Mouse (Mus musculus) heart, adult 9 months (tissue): ENCODE results near the gene Filip1l.

Experiments used
- DNase-seq, 2 experiments: peaks; one replicate each; pipeline ENCODE4 v3.0.0; 2022; ENCODE audit warnings: low spot score in 2 of 2

Gene Filip1l

GRCm38 (mm10) chr16:57353166-57353721 lies 351 bp downstream of the Filip1l start:
- no peak for DNase-seq

DNA sequence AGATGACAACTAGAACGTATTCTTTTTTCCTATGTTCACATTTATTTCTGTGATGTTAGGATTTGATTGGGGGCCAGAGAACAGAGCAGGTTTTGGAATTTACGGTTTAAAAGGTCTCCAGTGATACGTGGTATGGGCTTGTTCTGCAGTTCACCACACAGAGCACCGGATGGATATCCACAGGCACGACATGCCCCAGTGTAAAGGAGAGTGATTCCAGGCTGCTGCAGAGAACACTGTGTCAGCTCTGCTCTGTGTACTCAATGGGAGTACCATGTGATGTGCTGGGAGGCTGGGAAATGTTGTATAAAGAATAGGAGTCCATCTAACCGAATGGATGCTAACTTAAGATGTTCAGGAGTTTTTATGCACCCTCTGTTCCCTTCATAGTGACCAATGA lies 1.0 kb downstream of the Filip1l start:
- no peak for DNase-seq

- no peak for DNase-seq
These were observed 3.6 kb downstream of the Filip1l start for GRCm38 (mm10) chr16:57356454-57356853.

GRCm38 (mm10) chr16:57357011-57357410 lies 4.1 kb downstream of the Filip1l start:
- DNase-seq = peak in 1 of 2 experiments; percentile 57

DNA sequence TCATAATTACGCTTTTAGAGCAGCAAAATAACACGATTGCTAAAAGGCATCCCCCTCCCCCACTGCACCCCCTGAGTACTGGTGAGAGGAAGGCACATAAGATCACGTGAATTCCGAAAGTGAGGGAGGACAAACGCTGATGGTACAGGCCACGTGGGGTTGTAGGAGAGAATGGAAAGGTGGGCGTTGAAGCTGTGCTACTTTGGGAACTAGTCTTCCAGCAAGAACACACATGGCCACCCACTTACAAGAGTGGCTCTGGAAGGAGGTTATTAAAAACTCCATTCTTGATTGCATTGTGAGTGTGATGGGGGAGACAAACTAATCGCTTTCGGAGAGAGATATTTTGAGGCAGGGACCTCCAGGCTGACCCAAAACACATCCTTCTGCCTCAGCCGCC lies 6.4 kb downstream of the Filip1l start:
- no peak for DNase-seq

DNA sequence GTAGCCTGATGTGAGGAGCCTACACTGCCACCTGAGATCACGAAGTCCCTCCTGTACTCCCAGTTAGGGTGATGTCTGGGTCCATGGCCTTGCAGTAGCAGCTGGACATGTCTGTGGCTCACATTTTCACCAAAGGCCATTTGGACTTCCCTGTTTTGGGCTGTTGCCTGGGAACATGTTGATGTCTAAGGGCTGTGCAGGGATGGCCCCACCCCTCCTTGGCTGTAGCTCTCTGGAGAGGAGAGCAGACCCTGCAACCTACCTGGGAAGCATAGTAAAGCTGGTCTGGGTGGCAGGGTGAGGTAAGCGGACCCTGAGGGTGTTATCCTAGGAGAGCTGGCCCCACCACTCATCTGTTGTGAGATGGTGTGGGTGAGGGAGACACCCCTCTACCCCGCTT lies 7.9 kb downstream of the Filip1l start:
- no peak for DNase-seq

DNA sequence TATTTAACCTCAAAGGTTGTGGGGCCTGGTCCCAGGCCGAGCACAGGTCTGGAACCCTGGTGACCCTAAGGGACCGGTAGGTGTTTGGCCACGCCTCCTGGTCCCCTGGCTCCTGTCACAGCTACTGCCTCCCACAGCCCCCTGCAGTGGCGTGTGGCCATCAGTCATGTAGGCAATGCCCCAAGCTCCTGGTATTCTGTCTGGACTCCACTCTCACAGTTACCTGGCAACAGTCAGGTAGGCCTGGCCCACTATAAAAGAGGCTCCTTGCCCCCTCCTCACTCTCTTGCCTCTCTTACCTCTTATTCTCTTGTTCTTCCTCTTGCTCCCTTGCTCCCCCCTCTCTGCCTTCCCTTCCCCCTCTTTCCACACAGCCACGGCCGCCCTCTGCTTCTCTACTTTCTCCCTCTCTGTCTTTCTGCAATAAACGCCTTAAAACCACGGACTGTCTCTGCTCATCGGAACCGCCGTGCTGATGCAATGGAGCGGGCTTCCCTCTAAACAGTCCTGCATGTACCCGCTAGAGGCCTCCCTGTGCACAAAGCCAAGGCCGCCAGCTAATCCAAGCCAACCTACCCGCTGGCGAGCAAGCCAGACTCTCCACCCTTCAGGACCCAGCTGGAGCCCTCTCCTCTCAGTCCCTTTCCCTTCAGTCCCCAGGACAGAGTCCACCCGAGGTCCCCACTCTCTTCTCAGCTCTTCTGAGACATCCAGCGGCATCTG lies 9.9 kb downstream of the Filip1l start:
- peak; percentile 58 to 60 for DNase-seq

- no peak for DNase-seq
These were observed 11.6 kb downstream of the Filip1l start for GRCm38 (mm10) chr16:57364498-57364897.

DNA sequence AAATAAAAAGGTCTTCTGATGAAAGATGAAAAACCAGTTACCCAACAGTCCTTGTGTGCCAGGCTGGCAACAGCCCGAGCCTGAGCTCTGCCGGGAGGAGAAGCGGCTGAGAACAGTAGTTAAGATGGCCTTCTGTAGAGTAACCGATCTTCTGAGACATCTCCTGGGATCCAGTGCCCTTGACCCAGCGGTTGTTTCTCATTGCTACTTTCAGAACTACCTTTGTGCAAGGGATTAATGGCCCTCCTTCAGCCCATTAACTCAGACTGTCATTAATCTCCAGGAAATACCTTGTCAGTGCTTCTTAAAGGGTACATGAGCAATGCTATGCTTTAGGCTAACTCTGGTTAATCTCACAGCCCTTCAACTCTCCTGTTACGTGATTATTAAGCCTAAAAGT lies 13.2 kb downstream of the Filip1l start:
- DNase-seq = no peak

DNA sequence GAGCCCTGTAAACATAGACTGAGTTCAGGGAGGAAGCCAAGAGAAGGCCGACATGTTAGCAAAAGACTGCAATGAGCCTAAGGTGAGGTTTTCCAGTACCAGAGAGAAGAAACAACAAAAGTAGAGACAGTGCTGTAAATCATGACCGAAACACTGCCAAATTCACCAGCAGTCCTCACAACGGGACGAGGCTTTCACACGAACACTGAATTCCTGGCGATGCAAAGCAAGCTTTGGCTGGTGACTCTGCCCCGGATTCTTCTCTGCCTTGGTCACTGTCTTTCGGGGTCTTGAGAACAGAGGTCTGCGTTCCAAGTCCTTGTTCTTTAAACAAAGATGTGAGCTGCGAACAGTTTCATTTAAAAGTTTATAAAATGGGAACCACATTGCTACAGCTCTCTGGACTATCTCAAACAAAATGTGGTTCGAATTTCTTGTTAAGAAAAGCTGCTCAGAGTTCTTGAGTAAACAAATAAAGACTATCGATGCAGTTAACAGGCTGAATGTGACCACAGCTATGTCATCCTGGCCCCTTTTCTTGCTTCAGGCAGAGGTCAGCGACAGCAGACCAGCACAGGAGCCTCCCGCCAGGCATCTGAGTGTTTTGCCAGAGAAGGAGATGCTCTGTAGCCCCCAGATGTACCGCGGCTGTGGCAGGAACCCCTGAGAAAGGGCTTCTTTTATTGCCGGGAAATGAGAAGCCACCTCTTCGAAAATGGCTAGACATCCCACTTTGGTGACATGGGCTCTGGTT lies 14.2 kb downstream of the Filip1l start:
- DNase-seq = no peak

DNA sequence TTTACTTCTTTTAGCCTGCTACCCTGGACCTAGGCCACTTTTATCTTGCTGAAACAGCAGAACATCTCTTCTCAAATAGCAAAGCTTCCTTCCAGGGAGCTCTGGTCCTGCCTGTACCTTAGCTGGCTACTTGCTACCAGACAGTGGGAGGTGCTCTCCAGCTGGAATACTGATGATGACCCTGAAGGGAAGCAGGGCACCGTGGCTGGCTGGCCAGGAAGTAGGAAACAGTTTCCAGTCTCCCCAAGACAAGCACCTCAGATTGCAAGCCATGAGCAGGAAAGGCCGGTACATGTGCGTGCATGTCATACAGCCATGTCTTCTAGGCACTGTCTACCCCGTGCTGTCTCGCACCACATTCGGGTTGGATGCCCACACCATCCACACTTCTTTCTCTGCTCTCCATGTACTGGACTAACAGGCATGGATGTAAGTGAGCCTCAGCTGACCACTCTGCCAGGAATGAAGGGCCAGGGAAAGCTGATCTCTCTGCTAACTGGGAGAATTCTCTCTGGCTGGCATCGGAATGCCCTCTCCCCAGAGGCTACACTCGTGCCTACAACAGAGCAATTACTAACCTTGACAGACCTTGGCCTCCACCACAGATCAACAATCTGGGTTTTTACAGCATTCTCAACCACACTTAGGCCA lies 17.1 kb downstream of the Filip1l start:
- DNase-seq = no peak

- no peak for DNase-seq
These were observed 19.3 kb downstream of the Filip1l start for GRCm38 (mm10) chr16:57372156-57372555.

- DNase-seq = no peak
These were observed 22.4 kb downstream of the Filip1l start for GRCm38 (mm10) chr16:57375248-57375837.

DNA sequence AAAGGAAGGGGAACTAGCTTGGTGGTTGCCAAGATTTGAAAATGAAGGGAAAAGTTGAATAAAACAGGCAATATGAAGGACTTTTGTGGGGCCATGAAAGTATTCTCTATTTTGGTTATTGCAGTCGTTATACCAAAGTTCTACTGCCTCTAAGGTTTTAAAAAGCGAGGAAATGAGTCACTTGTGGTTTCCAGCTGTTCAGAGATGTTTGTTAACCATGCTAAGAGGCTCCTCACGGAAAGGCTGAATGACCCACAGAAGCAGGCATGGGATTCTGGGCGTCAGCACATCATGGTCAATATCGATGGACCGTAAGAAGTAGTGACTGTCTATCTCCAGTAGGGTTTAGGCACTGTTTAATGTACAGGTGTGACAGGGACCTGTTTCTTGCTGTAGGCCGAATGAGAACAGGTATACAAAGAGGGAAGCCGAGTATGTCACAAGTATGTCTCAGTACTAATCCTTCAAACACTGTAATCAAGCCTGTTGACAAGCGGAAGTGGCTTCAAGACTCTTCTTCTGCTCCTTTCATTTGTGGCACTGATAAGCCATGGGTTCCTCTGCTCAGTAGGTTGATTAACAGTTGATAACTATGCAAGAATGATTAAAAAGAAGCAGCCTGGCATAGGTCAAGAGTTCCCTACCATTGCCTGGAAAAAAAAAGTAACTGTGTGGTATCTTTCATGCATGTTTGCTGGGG lies 25.9 kb downstream of the Filip1l start:
- no peak for DNase-seq

- DNase-seq = no peak
These were observed 30.5 kb downstream of the Filip1l start for GRCm38 (mm10) chr16:57383266-57383971.

GRCm38 (mm10) chr16:57384274-57384673 lies 31.4 kb downstream of the Filip1l start:
- DNase-seq = no peak

- no peak for DNase-seq
These were observed 36.8 kb downstream of the Filip1l start for GRCm38 (mm10) chr16:57389566-57390251.

DNA sequence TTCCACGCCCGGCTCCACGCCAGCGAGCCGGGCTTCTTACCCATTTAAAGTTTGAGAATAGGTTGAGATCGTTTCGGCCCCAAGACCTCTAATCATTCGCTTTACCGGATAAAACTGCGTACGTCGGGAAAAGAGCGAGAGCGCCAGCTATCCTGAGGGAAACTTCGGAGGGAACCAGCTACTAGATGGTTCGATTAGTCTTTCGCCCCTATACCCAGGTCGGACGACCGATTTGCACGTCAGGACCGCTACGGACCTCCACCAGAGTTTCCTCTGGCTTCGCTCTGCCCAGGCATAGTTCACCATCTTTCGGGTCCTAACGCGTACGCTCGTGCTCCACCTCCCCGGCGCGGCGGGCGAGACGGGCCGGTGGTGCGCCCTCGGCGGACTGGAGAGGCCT lies 38.3 kb downstream of the Filip1l start:
- DNase-seq = peak; percentile 96 to 98

DNA sequence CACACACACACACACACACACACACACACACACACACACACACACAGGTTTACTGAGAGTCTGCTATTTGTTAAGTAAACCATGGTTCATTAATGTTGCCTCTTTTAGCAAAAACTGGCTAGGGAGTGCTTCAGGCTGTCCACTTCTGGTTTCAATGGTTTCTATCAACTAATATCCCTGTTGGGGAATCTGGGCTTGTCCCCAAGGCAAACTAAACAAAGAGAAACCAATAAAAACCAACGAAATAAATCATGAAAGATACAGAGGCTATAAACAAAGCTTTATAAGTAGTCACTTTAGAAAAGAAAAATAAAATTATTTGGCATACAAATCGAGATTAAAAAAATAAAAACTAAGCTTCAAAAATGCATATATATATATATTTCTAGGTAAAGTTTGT lies 39.6 kb downstream of the Filip1l start:
- no peak for DNase-seq

DNA sequence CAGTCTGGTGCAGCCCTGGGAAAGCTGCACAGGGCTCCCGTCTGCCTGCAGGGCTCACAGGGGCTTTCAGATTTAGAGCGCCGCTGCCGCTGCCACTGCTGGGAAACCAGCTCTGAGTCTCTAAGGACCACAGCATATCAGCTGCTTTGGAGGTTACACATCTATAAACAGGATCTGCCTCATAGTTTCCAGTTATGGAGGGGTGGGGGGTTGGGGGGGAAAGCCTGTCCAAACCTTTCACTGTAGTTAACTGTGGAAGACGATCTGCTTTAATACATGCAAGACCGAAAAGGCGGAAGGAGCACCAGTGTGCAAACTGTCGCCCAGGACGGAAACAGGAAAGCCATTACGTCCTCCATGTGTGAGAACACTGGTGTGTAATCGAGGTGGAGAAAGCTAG lies 40.3 kb downstream of the Filip1l start:
- DNase-seq = peak; percentile 63 to 68
